Mouse (Mus musculus): ENCODE data around the gene Hoxd8. TPM values are rescaled to one million over a fixed set of nuclear protein-coding genes. Genes with fewer than 3 reads are reported as not detected.

Hoxd8 gene
- polyA plus RNA-seq, 1 experiment = not detected

GRCm38 (mm10) chr2:74696442-74697335, 7.7 kb upstream of the Hoxd8 start:
- TF ChIP-seq CTCF (IDR thresholded peaks at IDR 0.05; ENCODE audit: borderline replicate concordance, insufficient read depth, low read depth, low read length) (no peak), POLR2A (IDR thresholded peaks at IDR 0.05; ENCODE audit: borderline replicate concordance, insufficient read depth, low read length) (no peak)
- no peaks in the 10 kb centered on the region for H3K4me1 ChIP-seq (ENCODE audit: control insufficient read depth, insufficient read depth, low read length)
- H3K27ac ChIP-seq (ENCODE audit: insufficient read depth, low read length) = no peak overlapping the region
- no peak for DNase-seq
- H3K4me3 ChIP-seq (replicated peaks; ENCODE audit: insufficient read depth, low read depth, low read length) = no peak overlapping the region
- 3% methylated on average over 34 of the region's 34 CpGs for WGBS
- H3K27me3 ChIP-seq (ENCODE audit: control insufficient read depth, insufficient read depth, low read length) = peaks cover 24% of the 10 kb centered on the region; the same call in 1 of the 2 replicates

- Histone ChIP-seq H3K27me3 (ENCODE audit: control insufficient read depth, insufficient read depth, low read length) (peaks cover 21% of the 10 kb centered on the region; the same call in 1 of the 2 replicates), H3K4me3 (replicated peaks; ENCODE audit: insufficient read depth, low read depth, low read length) (no peak within 1 kb of the TSS), H3K27ac (ENCODE audit: insufficient read depth, low read length) (no peak within 1 kb of the TSS), H3K4me1 (ENCODE audit: control insufficient read depth, insufficient read depth, low read length) (no peaks in the 10 kb centered on the region)
- DNase-seq = no peak
- TF ChIP-seq POLR2A (IDR thresholded peaks at IDR 0.05; ENCODE audit: borderline replicate concordance, insufficient read depth, low read length) = no peak
- TF ChIP-seq CTCF (IDR thresholded peaks at IDR 0.05; ENCODE audit: borderline replicate concordance, insufficient read depth, low read depth, low read length) = no peak
- WGBS = 2% methylated on average over 43 of the region's 43 CpGs
These were observed 6.8 kb upstream of the Hoxd8 start, which contains the start of gene Hoxd9 for GRCm38 (mm10) chr2:74697567-74698121. Gene Hoxd9, plus strand, starts transcription at chr2:74697727.

- Histone ChIP-seq H3K4me1 (ENCODE audit: control insufficient read depth, insufficient read depth, low read length) (no peaks in the 10 kb centered on the region), H3K27ac (ENCODE audit: insufficient read depth, low read length) (no peak overlapping the region), H3K4me3 (replicated peaks; ENCODE audit: insufficient read depth, low read depth, low read length) (no peak overlapping the region), H3K27me3 (ENCODE audit: control insufficient read depth, insufficient read depth, low read length) (peaks cover 22% of the 10 kb centered on the region; the same call in 1 of the 2 replicates)
- TF ChIP-seq CTCF (IDR thresholded peaks at IDR 0.05; ENCODE audit: borderline replicate concordance, insufficient read depth, low read depth, low read length) = no peak
- TF ChIP-seq POLR2A (IDR thresholded peaks at IDR 0.05; ENCODE audit: borderline replicate concordance, insufficient read depth, low read length) = no peak
- DNase-seq = no peak
- WGBS = 2% methylated on average over 86 of the region's 86 CpGs
These were observed 6.0 kb upstream of the Hoxd8 start for GRCm38 (mm10) chr2:74698201-74699052.

GRCm38 (mm10) chr2:74699053-74699430, 5.4 kb upstream of the Hoxd8 start:
- TF ChIP-seq POLR2A (IDR thresholded peaks at IDR 0.05; ENCODE audit: borderline replicate concordance, insufficient read depth, low read length) = no peak
- TF ChIP-seq CTCF (IDR thresholded peaks at IDR 0.05; ENCODE audit: borderline replicate concordance, insufficient read depth, low read depth, low read length) = no peak
- Histone ChIP-seq H3K27ac (ENCODE audit: insufficient read depth, low read length) (no peak overlapping the region), H3K4me1 (ENCODE audit: control insufficient read depth, insufficient read depth, low read length) (no peaks in the 10 kb centered on the region), H3K27me3 (ENCODE audit: control insufficient read depth, insufficient read depth, low read length) (peaks cover 21% of the 10 kb centered on the region; the same call in 1 of the 2 replicates), H3K4me3 (replicated peaks; ENCODE audit: insufficient read depth, low read depth, low read length) (no peak overlapping the region)
- no peak for DNase-seq
- WGBS = 3% methylated on average over 17 of the region's 17 CpGs

- WGBS = 4% methylated on average over 23 of the region's 23 CpGs
These were observed 4.5 kb upstream of the Hoxd8 start for GRCm38 (mm10) chr2:74699664-74700545.

GRCm38 (mm10) chr2:74700546-74701112, 3.8 kb upstream of the Hoxd8 start:
- no peak for DNase-seq
- peaks cover 31% of the 10 kb centered on the region for H3K27me3 ChIP-seq (ENCODE audit: control insufficient read depth, insufficient read depth, low read length)
- no peak overlapping the region for H3K27ac ChIP-seq (ENCODE audit: insufficient read depth, low read length)
- H3K4me3 ChIP-seq (replicated peaks; ENCODE audit: insufficient read depth, low read depth, low read length) = no peak overlapping the region
- no peaks in the 10 kb centered on the region for H3K4me1 ChIP-seq (ENCODE audit: control insufficient read depth, insufficient read depth, low read length)
- TF ChIP-seq CTCF (IDR thresholded peaks at IDR 0.05; ENCODE audit: borderline replicate concordance, insufficient read depth, low read depth, low read length) (no peak), POLR2A (IDR thresholded peaks at IDR 0.05; ENCODE audit: borderline replicate concordance, insufficient read depth, low read length) (no peak)
- WGBS = 5% methylated on average over 22 of the region's 22 CpGs

More at GRCm38 (mm10) chr2:74699664-74700545, 4.5 kb upstream of the Hoxd8 start:
- Histone ChIP-seq H3K4me1 (ENCODE audit: control insufficient read depth, insufficient read depth, low read length) (no peaks in the 10 kb centered on the region), H3K4me3 (replicated peaks; ENCODE audit: insufficient read depth, low read depth, low read length) (no peak overlapping the region), H3K27ac (ENCODE audit: insufficient read depth, low read length) (no peak overlapping the region), H3K27me3 (ENCODE audit: control insufficient read depth, insufficient read depth, low read length) (peaks cover 25% of the 10 kb centered on the region)
- DNase-seq = no peak
- no peak for TF ChIP-seq CTCF (IDR thresholded peaks at IDR 0.05; ENCODE audit: borderline replicate concordance, insufficient read depth, low read depth, low read length)

Measured in cerebellum, adult 2 months (tissue).